Mouse (Mus musculus) small intestine, adult 2 months (tissue): ENCODE measurements at regions not wholly inside any gene's neighbourhood (a gene's known extent, or its start where the extent isn't known, plus 50 kb on each side); places are given as distances from the start of the nearest gene placed in this dataset.

Source experiments
- CTCF ChIP-seq: fragments of 200-500 bp; IDR thresholded peaks from 2 replicates; pipeline ENCODE4 v1.5.1; 2012; ENCODE audit warnings: low read depth, mild to moderate bottlenecking, control low read depth, inconsistent platforms, low read length, moderate library complexity, mixed read lengths; ENCODE audit not compliant: insufficient replicate concordance, insufficient read length; ENCODE audit errors: extremely low read depth
- POLR2A ChIP-seq: fragments of 200-500 bp; IDR thresholded peaks from 2 replicates; pipeline ENCODE4 v1.6.1; 2012; ENCODE audit warnings: low read depth, mild to moderate bottlenecking, control low read depth, inconsistent platforms, low read length, moderate library complexity

GRCm38 (mm10) chr13:60071595-60071994 lies 105.6 kb downstream of the Gas1 start:
- TF ChIP-seq POLR2A (no peak), CTCF (no peak)
